Mouse (Mus musculus) lung, adult 2 months (tissue): ENCODE measurements around the gene Ldb3.

ENCODE experiments used
- CTCF ChIP-seq: fragments of 200-500 bp; IDR thresholded peaks from 2 replicates; pipeline ENCODE4 v1.5.1; 2011; ENCODE audit warnings: mild to moderate bottlenecking, low read length, control low read depth; ENCODE audit not compliant: insufficient read depth
- POLR2A ChIP-seq: fragments of 200-500 bp; IDR thresholded peaks from 2 replicates; pipeline ENCODE4 v1.6.1; 2011; ENCODE audit warnings: low read depth, mild to moderate bottlenecking, control low read depth, low read length, borderline replicate concordance; ENCODE audit errors: extremely low read depth

DNA sequence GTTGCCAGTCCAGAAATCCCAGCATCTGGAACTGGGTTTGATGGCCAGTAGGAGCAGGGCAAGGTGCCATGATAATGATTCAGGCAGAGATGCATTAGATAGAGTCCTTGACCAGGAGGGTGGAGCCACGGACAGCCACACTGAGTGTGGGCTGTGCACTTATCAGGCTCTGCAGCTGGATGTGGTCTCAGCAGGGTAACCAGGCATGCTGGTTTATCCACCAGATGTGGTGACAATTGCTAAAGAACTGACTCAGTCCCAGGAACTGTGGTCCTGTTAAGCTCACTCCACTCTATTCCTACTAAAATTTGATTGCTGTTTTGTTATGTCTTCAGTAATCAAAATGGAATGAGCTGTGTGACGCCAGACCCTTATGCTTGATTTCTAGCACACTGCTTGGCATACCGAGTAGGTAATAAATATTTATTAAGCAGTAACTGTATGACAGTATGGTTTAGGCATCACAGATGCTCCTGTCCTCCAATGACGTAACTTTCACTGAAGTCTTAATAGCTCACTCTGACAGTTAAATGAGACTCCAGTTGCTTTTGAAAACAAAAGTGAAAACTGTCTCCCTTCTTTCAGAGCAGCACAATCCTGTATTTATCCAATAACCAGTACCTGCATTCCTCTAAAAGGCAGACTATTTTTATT is 80.2 kb downstream of the Ldb3 start:
- no peak for TF ChIP-seq CTCF
- TF ChIP-seq POLR2A = no peak
